Mouse (Mus musculus) lung, postnatal 0 days (tissue): ENCODE measurements around the gene Coro2b. TPM values are rescaled to one million over a fixed set of nuclear protein-coding genes. Genes with fewer than 3 reads are reported as not detected.

Experiments
- ATAC-seq: fragments of 200-750 bp; cut with Nextera tagmentation; 2 replicates; pipeline ENCODE4 v1.8.0; 2017; ENCODE audit warnings: moderate library complexity
- DNase-seq: peaks from one replicate; pipeline ENCODE4 v3.0.0-alpha.2; 2016; ENCODE audit warnings: low spot score
- H3K27ac ChIP-seq: fragments of 300-500 bp; sonication (generic); 2 replicates; pipeline ENCODE4 v1.5.1; 2014; ENCODE audit warnings: antibody characterized with exemption, mild to moderate bottlenecking, low read length, mixed read lengths
- H3K27me3 ChIP-seq: fragments of 300-500 bp; sonication (generic); replicated peaks from 2 replicates; pipeline ENCODE4 v1.6.1; 2014; ENCODE audit warnings: low read length, mixed read lengths; ENCODE audit not compliant: insufficient read depth
- H3K36me3 ChIP-seq: fragments of 300-500 bp; sonication (generic); 2 replicates; pipeline ENCODE4 v1.6.1; 2014; ENCODE audit warnings: low read length, mixed read lengths; ENCODE audit not compliant: insufficient read depth
- H3K4me1 ChIP-seq: fragments of 300-500 bp; sonication (generic); 2 replicates; pipeline ENCODE4 v1.6.1; 2014; ENCODE audit warnings: antibody characterized with exemption, low read depth, low read length, mixed read lengths; ENCODE audit not compliant: insufficient read depth
- H3K4me2 ChIP-seq: fragments of 300-500 bp; sonication (generic); replicated peaks from 2 replicates; pipeline ENCODE4 v1.6.1; 2014; ENCODE audit warnings: low read depth, mild to moderate bottlenecking, low read length, moderate library complexity, mixed read lengths
- H3K4me3 ChIP-seq: fragments of 300-500 bp; sonication (generic); 2 replicates; pipeline ENCODE4 v1.5.1; 2014; ENCODE audit warnings: low read depth, low read length
- H3K9ac ChIP-seq: fragments of 300-500 bp; sonication (generic); replicated peaks from 2 replicates; pipeline ENCODE4 v1.6.1; 2014; ENCODE audit warnings: low read depth, mild to moderate bottlenecking
- H3K9me3 ChIP-seq: fragments of 300-500 bp; sonication (generic); 2 replicates; pipeline ENCODE4 v1.6.1; 2016; ENCODE audit warnings: low read length, mixed read lengths
- CTCF ChIP-seq: IDR thresholded peaks from 2 replicates; pipeline ENCODE4 v1.5.1; 2016; ENCODE audit warnings: antibody characterized with exemption, mild to moderate bottlenecking
- EP300 ChIP-seq: IDR thresholded peaks from 2 replicates; pipeline ENCODE4 v1.6.1; 2016; ENCODE audit warnings: antibody characterized with exemption, mild to moderate bottlenecking, control low read depth
- WGBS: fragments of 180-500 bp; shearing (Covaris S2); extraction: QIAGEN DNeasy Blood & Tissue Kit; methylation state at CpG from one replicate; pipeline ENCODE4 v1.1.7; 2014; 5-methylcytosine and 5-hydroxymethylcytosine counted together
- polyA plus RNA-seq: library from polyadenylated mRNA; unstranded; fragments of >200 nt; fragmentation: Nextera tagmentation; extraction: Ambion mirVana; gene quantifications from 2 replicates; pipeline ENCODE4 v1.2.1, GENCODE M21; 2015

Coro2b gene
- polyA plus RNA-seq, 1 experiment from 2014 or later = 15.8 TPM

DNA sequence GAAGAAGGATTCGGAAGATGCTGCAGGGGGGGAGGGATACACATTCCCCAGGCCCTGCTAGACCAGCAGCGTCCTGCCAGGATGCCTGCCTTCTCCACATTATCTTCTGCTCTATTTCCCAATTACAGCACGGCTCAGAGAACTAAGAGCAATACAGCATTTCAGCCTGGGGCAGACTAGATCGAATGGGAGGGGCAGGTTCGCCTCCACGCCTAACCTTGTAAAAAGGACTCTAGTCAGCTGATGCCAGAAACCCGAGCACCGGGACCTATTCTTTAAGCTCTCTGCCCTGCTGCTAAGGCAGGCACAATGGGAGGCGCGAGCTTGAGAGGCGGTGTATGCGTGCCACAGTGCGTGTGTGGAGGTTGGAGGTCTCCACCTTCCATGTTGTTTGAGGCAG is 67.7 kb downstream of the Coro2b start:
- Histone ChIP-seq H3K27me3 (no peaks in the 10 kb centered on the region), H3K9ac (no peak overlapping the region), H3K9me3 (no peaks in the 10 kb centered on the region), H3K4me3 (no peak overlapping the region), H3K4me1 (no peaks in the 10 kb centered on the region), H3K27ac (no peak overlapping the region), H3K36me3 (no peaks in the 10 kb centered on the region), H3K4me2 (no peak overlapping the region)
- ATAC-seq = no peak
- DNase-seq = no peak
- TF ChIP-seq EP300 (no peak), CTCF (no peak)
- 76% methylated on average over 13 of the region's 13 CpGs for WGBS

DNA sequence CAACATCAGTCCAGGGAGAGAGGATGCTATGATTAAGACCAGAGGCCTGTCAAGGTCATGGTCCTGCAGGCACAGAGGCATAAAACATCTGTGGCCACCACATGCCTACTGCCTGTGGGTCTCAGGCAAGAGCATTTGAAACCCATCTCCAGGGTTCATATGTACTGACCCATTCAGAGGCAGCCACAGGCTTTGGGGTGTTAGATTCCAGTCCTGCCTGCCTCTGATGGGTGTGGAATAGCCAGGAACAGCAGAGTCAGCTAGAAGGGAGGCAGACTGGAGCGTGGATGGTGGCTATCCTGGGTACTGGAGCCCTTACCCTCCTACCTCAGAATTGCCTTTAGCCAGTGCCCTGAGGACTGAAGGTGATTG is 69.4 kb downstream of the Coro2b start:
- DNase-seq (no peak), ATAC-seq (no peak)
- no peak overlapping the region for H3K9ac ChIP-seq
- no peaks in the 10 kb centered on the region for H3K36me3 ChIP-seq
- H3K9me3 ChIP-seq = no peaks in the 10 kb centered on the region
- no peak overlapping the region for H3K27ac ChIP-seq
- H3K27me3 ChIP-seq = no peaks in the 10 kb centered on the region
- WGBS = 85% methylated on average over 1 of the region's 1 CpGs
- H3K4me1 ChIP-seq = no peaks in the 10 kb centered on the region
- H3K4me2 ChIP-seq = no peak overlapping the region
- TF ChIP-seq EP300 = no peak
- no peak for TF ChIP-seq CTCF
- no peak overlapping the region for H3K4me3 ChIP-seq

DNA sequence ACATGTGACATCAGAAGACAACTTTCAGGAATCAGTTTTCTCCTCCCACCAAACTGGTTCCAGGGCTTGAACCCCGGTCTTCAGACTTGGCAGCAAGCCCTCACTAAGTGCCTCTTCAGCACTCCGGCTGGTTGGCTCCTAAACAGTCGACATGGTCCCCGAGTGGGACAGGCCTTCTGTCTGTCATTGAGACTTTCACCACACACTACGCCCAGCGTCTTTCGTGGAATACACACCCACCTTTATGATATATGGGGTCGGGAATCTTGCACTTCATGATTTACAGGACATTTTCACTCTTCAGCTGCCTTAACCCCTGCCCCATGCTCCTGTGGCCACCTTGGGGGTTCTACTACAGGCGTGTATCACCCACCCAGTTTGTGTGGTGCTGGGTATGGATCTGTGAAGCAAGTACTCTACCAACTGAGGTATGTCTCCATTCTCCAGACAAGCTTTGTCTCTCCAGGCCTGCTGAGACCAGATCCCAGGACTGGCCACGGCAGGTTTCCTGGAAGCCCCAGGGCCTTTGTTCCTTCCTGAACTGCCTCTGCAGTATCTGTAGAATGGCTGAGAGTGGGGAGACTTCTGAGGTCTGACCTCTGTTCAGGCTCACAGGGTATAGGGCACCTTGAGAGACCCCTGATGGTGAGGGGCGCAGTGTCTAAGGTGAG is 70.0 kb downstream of the Coro2b start:
- no peak overlapping the region for H3K9ac ChIP-seq
- no peaks in the 10 kb centered on the region for H3K9me3 ChIP-seq
- ATAC-seq (no peak), DNase-seq (no peak)
- no peak overlapping the region for H3K4me2 ChIP-seq
- WGBS = 65% methylated on average over 11 of the region's 11 CpGs
- no peak overlapping the region for H3K4me3 ChIP-seq
- no peak overlapping the region for H3K27ac ChIP-seq
- H3K36me3 ChIP-seq = no peaks in the 10 kb centered on the region
- no peaks in the 10 kb centered on the region for H3K27me3 ChIP-seq
- TF ChIP-seq EP300 = no peak
- no peak for TF ChIP-seq CTCF
- H3K4me1 ChIP-seq = no peaks in the 10 kb centered on the region

DNA sequence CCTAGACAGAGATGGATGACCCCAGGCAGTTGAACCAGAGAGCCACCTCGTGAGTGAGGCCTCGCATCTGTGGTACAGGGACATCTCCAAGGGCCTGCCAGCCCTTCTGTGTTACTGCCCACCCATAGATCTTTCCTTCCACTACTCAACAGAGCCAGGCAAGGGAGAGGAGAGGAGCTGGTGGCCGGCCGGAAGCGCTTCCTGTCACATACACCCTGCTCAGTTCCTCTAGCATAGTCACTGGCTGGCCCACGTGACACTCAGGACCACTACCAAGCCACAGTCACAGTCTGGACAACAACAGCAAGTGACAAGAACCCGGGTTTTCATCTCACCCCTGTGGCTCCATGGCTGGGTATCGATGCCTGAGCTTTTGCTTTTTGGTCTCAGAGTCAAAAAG is 70.8 kb downstream of the Coro2b start:
- H3K27me3 ChIP-seq = no peaks in the 10 kb centered on the region
- H3K4me1 ChIP-seq = no peaks in the 10 kb centered on the region
- no peak overlapping the region for H3K9ac ChIP-seq
- WGBS = 71% methylated on average over 8 of the region's 8 CpGs
- H3K9me3 ChIP-seq = no peaks in the 10 kb centered on the region
- DNase-seq (peak; percentile 16), ATAC-seq (peak; percentile 67)
- no peak overlapping the region for H3K4me3 ChIP-seq
- H3K36me3 ChIP-seq = no peaks in the 10 kb centered on the region
- no peak overlapping the region for H3K4me2 ChIP-seq
- no peak overlapping the region for H3K27ac ChIP-seq
- TF ChIP-seq CTCF (no peak), EP300 (no peak)

GRCm38 (mm10) chr9:62464727-62465126 is 72.1 kb downstream of the Coro2b start:
- ATAC-seq = no peak
- 76% methylated on average over 10 of the region's 10 CpGs for WGBS
- no peaks in the 10 kb centered on the region for H3K27me3 ChIP-seq

GRCm38 (mm10) chr9:62461766-62462165 is 75.1 kb downstream of the Coro2b start:
- 88% methylated on average over 1 of the region's 1 CpGs for WGBS
- Histone ChIP-seq H3K9me3 (no peaks in the 10 kb centered on the region), H3K4me1 (no peaks in the 10 kb centered on the region; the same call in 1 of the 2 replicates), H3K4me3 (no peak overlapping the region), H3K27me3 (no peaks in the 10 kb centered on the region), H3K36me3 (no peaks in the 10 kb centered on the region), H3K9ac (no peak overlapping the region), H3K4me2 (no peak overlapping the region), H3K27ac (no peak overlapping the region)
- ATAC-seq = no peak
- TF ChIP-seq CTCF (no peak), EP300 (no peak)
- DNase-seq = no peak

More at GRCm38 (mm10) chr9:62464727-62465126, 72.1 kb downstream of the Coro2b start:
- TF ChIP-seq EP300 (no peak), CTCF (no peak)
- no peak overlapping the region for H3K4me2 ChIP-seq
- H3K36me3 ChIP-seq = no peaks in the 10 kb centered on the region
- no peaks in the 10 kb centered on the region for H3K9me3 ChIP-seq
- no peak overlapping the region for H3K9ac ChIP-seq
- no peak for DNase-seq
- H3K4me3 ChIP-seq = no peak overlapping the region
- H3K27ac ChIP-seq = no peak overlapping the region
- H3K4me1 ChIP-seq = no peaks in the 10 kb centered on the region

DNA sequence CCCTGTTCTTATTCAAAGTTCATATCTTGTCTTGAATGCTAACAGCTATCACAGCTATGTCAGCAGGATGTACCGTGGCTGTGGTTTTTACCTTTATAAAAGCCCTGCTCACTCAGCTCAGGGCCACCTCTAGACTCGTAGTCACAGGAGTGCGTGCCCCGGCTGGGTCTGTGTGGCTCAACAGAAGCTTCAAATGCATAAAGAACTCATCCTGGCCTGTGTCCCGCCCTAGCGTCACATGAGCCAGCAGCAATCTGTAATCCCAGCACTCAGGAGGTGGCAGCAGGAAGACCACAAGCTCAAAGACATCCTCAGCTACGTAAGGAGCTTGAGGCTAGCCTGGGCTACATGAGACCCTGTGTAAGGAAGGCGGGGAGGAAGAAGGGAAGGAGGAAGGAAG is 75.7 kb downstream of the Coro2b start:
- no peaks in the 10 kb centered on the region; the same call in 1 of the 2 replicates for H3K4me1 ChIP-seq
- no peak overlapping the region for H3K27ac ChIP-seq
- no peaks in the 10 kb centered on the region for H3K27me3 ChIP-seq
- TF ChIP-seq CTCF (no peak), EP300 (no peak)
- H3K4me3 ChIP-seq = no peak overlapping the region
- ATAC-seq (no peak), DNase-seq (no peak)
- no peaks in the 10 kb centered on the region for H3K9me3 ChIP-seq
- H3K36me3 ChIP-seq = no peaks in the 10 kb centered on the region
- H3K9ac ChIP-seq = no peak overlapping the region
- 72% methylated on average over 8 of the region's 8 CpGs for WGBS
- H3K4me2 ChIP-seq = no peak overlapping the region
